Mouse (Mus musculus) Muller cell, postnatal 12 days (primary cell): ENCODE measurements around the gene Kynu.

Source experiments
- DNase-seq: peaks from one replicate; pipeline ENCODE4 v3.0.0-alpha.2; 2015; ENCODE audit errors: inconsistent ontology term

The Kynu gene

DNA sequence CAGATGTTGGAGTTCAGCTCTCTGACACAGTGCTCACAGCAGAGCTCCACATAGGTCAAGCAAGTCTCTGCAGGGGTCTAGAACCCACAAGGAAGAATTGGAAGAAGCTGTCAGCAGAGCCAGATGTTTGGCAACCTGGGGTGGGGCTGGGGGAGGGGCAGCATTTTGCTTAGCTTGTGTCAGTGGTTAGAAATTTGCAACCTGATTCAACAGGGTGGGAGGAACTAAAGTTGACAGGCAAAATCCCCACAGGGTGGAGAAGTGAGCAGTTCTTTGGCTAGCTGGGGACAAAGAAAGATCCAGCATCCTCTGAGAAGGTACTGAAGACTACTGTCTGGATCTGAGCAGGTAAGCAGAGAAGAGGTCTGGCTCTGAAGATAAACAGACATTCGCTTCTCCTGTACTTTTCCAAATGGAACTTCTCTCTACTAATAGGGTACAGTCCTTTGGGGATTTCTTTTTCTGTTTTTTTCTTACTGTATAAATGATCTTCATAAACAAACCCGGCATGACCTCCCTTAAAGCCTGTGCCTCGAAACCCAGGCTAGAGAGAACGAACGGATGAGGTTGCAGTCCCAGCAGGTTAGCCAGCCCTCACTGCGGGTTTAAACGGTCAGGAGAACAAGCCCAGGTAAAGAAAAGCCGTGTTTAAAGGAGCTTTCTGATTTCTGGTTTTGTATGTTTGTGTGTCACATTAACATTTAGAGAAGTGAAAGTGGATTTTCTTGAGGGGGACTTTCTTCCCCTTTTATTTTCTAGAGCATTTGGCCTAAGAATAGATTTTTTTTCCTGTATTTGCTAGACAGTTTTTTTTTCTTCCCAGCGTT, at the start of gene Kynu:
Kynu (plus strand) TSS at position 268 of the 827 bp plus-strand sequence.
- DNase-seq: no peak

DNA sequence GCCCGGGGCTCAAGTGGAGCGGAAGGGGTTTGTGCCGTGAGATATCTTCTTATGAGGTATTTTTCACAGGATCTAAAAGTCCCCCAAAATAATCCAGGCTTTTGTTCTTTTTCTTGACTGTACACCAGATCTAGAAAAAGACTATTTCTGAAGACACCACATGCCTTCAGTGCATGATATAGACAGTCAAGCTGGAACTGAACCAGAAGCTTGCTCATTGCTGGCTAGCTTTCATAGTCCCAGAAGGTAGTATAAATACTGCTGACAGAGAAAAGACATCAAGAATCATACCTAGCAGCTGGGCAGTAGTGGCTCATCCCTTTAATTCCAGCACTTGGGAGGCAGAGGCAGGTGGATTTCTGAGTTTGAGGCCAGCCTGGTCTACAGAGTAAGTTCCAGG, 48.9 kb upstream of the Kynu start:
- no peak for DNase-seq

DNA sequence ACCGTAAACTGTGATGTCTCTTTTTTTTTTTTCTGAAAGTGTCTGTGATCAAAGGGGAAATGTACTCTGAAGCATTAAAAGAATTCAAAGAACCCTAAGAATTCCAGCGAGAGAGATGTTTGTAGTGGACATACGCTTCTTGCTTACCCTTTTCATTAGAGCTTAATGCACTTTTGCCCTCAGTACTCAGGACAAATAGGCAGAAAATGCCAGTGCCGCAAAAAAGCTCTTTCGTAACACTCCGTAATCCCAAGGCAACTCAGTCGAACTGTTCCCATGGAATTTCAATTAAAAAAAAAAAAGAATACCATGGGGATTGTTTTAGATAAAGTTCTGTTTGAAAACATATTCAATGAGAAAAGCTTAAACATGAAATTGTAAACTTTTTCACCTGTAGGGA, 41.3 kb upstream of the Kynu start:
- peak; percentile 64 for DNase-seq

DNA sequence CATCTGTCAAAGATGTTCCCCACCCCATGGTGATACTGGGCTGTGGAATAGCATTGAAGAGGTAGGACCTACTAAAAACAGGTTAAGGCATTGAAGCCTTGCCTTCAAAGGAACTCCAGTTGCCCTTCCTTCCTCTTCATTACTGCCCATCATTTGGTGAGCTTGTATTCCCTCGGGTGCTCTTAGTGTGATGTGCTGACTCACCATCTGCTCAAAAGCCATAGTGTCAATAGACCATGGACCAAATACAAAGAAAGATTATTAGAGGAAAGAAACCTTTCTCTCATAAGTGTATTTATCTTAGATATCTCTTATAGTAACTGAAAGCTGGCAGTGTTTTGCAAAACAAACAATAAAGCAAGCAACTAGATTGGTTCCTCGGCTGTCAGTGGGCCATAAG, 20.7 kb upstream of the Kynu start:
- DNase-seq: no peak

DNA sequence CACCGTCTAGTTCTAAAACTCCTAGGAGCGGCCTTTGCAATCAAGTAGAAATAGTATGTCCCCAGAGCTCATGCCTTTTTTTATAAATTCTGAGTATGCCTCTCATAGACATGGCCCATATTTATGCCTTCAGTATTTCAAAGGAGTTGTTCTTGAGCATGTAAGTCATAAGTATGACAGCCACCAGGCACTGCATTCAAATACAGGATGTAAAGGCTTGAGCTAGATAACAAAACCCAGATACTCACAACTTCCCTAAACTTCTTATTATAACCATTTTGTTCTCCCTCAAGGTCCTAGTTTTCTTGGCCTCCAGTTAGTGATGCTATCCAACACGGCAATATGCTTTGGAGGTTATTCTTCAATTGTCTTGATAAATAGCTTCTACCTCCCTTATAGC, 12.5 kb upstream of the Kynu start:
- no peak for DNase-seq

DNA sequence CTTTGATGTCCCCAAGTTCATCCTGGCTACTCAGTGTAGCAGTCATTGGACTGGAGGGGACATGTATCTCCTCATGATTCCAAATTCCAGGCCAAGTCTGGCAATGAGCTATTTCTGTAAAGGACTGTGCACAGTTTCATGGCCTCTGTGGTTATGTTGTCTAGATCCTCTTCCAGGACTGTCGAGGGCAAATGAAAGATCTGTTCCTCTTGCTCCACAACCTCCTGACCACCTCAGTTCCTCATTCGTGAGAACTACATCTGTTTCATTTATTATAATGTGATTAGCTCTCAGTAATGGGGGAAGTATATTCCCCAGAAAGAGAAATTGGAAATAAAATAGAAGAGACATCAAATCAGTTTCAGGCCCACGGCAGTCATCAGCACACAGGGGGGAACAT, 9.5 kb upstream of the Kynu start:
- no peak for DNase-seq

DNA sequence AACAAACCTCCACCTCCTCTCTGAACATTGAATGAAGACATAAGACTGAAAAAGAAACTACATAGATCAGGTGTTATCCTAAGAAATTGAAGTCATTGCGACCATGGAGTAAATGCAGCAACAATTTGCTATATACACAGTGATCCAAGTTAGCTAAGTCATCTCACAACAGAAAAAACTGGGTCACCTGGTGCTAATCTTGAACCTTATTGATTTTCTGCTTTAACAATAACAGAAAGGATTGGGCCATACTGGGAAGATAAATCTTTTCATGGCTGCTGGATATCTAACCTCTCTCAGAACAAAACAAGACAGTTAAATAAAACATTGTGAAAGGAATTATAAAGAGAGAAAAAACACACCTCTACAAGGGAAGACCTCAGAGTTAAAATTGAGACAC, 8.7 kb upstream of the Kynu start:
- DNase-seq: no peak

DNA sequence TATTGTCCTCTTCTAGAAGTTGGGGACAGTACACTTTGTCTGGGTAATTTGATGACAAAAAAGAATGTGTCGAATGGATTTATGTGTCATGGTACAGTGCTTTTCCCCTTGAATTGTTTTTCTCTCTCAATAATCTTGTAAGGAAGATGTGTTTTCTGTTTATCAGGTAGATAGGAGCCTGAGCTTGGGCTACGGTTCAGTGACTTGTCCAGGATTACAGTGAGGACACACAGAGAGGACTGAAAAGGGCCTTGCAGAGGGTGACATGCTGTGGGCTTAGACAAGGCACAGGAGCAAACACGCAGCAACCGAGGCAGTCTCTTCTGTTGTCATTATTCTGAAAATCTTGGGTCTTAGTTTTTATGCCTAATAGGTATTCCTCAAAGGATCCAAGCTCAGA, 913 bp upstream of the Kynu start:
- DNase-seq: no peak

DNA sequence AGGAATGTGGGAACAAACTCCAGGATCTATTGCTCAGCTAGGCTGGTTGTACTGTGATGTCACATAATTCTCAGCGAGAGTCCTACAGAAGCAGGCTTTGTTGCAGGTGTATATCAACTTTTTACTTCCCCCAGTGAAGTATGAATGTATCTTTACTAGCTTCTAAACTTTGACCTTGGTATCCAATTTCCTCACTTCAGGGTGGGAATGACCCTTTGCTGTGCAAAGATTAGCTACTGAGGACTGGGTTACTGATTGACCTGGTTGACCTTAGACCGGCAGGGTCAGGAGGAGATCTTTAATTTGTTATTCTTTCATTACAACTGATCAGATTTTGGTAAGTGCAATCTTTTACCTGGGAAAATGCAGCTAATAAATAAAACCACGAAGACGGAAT, 758 bp downstream of the Kynu start:
- DNase-seq: no peak

DNA sequence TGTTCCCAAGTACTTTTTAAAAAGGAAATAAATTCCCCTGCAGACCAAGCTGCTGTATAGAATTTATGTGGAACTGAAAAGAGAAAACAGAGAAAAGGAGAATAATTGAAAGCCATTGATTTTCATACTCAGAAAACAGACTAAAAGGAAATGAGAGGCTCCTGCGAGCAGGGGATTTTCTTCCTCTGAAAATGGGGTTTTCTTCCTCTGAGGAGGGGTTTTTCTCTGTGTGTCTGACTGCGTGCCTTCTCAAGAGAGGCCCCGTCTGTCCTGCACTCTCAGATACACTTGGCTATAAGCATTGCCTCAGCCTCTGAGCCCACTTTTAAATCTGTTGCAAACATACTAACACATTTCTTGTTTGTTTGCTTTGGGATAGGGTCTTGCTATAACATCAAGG, 1.9 kb downstream of the Kynu start:
- no peak for DNase-seq

DNA sequence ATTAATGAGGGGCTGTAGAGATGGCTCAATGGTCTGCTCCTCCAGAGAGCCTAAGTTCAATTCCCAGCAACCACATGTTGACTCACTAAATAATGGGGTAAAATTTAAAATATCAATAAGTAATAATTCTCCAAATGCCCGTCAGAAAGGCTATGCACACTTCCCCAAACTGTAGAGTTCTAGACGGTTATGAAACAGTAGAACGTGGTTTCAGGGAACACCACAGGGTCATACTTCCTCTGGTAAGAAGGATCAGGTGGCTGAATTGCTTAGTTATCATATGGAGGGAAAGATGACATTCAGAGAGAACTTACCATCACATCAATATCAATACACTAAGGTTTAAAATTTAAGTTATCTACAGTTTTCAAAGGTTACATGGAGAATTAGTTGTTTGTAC, 6.1 kb downstream of the Kynu start:
- DNase-seq: no peak

DNA sequence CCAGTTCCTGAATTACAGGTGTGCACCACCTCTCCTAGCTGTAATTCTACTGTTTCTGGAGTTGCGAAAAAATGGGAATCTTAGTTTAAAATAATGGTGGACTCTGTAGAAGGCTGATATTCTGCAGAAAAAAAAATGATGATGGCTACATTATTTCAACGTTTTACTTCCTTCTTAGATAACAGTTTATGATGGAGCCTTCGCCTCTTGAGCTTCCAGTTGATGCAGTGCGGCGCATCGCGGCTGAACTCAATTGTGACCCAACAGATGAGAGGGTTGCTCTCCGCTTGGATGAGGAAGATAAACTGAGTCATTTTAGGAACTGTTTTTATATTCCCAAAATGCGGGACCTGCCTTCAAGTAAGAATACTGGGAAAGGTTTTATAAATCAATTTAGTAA, 7.7 kb downstream of the Kynu start:
- DNase-seq: no peak

DNA sequence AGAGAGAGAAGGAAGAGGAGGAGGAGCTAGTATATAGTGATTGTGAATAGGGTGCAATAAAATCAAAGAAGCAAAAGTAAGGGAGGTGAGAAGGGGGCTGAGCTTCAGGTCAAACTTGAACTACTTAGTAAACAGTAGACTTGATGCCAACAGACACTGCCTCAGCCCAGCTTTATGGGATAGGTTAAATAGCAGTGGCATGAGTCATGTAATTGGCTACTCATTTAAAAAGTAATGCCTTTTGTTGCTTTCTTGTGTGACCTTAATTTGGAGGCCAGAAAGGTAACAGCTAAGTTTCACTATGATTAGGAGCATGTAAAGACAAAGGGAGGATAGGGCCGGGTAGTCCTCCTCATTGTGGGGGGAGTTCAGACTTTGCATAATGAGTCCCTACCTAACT, 13.3 kb downstream of the Kynu start:
- peak; percentile 3 for DNase-seq

DNA sequence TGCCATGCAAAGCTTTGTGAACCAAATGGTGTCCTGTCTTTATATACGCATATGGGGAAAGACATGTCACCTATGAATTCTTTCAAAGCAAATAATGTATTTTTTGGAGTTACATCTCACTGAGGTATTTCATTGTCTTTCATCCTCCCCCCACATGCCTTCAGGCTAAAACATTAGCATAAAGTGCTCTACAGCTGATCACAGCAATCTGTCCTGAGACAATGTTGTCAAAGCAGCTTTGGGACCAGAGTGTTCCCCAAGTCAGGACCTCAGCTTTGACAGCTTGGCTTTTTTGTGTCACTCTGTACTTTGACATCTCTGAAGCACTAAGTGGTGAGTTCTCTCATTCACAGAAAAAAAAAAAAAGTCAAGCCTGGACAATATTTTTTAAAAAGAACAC, 18.4 kb downstream of the Kynu start:
- DNase-seq: no peak

DNA sequence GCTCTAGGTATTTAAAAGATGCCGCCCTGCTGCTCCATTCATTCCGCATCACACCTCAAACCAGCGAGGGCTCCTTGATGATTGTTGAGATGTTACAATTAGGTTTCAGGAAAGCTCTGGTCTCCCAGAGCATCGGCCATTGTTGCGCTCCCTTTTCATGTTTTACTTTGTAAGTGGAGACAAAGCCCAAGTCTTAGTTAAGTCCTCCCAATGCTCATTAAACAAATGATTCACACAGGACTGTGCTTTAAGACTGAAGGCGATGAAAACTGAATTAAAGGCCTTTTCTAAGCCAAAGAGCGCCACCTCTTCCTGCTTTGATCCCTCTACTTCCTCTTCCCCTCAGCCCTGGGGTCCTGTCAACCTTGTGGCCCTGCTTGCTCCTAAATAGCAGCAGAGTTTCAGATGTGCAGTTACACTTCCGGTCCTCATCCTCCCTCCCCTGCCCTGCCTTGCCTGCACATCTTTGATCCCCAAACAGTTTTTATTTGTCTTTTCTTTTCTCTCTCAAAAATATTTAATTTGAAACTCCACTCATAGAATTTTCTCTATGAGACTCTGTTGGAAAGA, 28.2 kb downstream of the Kynu start:
- DNase-seq: no peak

DNA sequence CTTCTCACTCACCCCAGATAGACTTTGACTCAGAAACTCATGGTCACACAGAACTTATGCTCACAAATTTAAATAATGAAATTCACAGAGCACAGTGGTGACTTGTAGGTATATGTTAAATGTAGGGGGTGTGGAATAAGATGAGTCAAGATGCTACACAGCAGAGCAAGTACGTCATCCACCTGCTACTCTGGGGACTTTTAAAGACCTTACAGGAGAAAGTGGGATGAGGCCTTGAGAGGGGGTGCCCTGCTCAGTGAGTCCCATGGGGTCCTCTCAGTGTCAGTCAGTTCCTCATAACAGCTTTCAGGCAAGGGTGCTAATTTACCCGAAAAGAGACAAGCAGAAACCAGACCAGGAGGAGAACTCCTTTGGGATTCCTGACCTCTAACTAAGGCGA, 30.4 kb downstream of the Kynu start:
- no peak for DNase-seq

DNA sequence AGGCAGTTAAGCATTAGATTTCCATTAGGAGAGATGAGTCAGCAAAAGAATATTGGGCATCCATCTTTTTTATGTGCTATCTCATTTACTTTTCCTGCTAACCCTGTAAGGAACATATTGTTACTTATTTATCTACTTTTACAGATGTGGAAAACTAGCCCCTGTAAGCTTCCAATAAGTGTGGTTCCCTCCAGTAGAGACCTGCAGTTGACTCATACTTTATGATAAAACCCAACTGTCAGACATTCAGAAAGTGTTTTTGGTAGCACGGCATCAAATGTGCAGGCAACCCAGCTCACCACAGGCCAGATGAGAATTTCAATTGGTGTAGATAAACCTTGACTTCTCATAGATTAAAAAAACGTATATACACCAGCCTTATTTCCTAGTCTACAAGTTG, 32.7 kb downstream of the Kynu start:
- no peak for DNase-seq

DNA sequence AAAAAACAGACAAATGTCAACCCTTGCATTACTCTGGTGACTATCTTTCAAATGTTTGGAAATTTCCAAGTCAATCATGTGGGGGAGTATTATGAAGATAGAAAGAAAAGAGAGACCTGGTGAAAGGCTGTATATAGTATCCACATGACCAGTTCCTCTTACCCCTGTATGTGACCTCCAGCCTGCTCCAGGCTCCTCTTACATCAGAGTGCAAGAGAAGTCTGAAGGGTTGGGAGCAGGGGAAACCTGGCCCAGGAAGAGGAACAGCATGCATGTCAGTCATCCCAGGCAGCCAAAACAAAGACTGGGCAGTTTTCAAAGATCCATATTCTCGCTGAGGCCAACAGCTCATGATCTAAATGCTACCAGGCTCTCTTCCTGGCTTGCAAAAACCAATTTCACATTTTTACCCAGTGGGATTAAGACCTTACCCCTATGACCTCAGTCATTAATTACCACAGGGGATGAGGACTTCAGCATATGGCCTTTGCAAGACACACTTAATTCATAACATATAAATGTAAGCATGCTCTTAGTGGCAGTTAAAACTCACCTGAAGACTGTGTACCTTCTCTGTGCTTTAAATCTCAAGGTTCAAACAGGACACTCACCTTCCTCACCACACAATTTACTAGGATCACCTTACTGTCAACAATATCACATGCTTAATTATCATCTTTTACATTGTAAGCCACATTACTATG, 37.0 kb downstream of the Kynu start:
- DNase-seq: no peak

DNA sequence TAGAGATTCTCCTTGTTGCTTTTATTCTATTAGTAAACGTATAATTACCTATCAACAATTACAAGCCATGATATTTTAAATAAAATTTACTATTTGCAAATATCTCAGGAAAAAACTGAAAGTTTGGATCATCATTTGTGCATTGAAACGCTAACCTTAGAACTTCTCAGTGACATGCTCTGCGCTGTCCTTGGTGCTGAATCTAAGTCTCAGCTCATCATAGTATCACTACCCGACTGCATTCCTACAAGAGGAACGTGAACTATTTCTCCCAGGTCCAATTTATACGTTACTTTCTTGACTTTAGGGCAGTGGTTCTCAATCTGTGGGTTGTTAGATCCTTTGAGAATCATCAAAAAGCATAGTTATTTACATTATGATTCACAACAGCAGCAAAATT, 58.4 kb downstream of the Kynu start:
- peak; percentile 15 for DNase-seq

DNA sequence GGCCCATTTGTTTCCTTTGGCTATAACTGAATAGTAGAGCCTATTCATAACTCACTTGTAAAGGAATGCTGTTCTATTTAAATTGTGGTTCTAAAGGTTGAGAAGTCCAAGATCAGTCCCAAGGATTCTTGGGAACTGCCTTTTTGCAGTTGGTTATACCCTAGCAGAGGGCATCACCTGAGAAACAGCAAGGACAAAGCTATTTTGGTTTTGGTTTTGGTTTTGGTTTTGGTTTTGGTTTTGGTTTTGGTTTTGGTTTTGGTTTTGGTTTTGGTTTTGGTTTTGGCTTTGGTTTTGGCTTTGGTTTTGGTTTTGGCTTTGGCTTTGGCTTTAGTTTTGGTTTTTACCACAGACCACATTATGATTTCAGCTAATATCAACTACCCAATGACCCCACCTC, 66.0 kb downstream of the Kynu start:
- no peak for DNase-seq

DNA sequence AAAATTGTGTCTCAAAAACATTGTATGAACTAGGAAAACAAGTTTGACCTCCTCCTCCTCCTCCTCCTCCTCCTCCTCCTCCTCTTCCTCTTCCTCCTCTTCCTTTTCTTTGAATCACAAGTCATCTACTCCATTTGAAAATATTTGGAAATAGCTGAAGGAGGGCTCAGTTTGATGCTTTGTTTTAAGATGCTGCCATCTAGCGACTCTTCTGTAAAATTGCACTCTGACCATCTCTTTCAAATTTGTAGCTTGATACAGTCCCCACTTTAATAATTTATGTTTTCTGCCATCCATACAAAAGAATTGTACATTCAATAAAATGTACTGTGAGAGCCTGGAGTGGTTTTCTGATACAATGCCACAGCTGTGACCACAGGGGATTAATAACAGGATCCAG, 67.7 kb downstream of the Kynu start:
- DNase-seq: no peak

DNA sequence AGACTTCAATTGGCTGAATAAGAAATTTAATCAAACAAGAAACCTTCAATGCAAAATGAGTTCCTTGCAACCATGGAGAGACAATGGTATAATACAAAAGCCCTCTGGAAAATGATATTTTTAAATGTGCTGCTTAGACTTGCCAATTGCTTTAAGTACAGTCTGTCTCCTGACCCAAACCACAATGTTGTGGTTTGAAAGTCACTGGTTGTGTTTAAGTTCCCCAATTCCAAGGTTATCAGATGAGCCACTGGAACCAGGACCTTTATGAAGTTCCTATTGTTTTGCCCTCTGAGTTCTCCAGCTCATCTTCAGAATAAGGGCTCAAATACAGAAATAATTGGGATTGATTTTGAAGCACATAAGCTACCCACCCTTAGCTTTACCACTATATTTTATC, 76.7 kb downstream of the Kynu start:
- DNase-seq: no peak

DNA sequence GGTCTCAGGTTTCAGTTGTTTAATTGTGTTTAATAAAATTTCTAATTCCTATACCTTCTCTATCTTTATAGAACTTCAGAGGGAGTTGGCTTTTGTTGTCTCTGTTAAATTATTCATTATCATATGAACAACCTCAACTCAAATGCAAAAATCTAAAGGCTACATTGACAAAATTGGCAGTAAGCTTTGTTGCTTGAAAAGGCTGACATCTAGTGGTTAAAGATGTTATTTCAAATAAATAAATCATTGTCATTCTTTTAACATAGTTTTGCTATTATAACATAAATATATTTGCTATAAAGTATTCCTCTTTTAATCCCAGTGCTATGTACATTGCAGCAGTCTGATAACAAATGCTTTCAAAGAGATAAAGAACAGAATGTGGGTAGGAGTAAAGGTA, 81.4 kb downstream of the Kynu start:
- DNase-seq: no peak
